ENCODE assay signal across 8 mouse cellular contexts in the genomic region with DNA sequence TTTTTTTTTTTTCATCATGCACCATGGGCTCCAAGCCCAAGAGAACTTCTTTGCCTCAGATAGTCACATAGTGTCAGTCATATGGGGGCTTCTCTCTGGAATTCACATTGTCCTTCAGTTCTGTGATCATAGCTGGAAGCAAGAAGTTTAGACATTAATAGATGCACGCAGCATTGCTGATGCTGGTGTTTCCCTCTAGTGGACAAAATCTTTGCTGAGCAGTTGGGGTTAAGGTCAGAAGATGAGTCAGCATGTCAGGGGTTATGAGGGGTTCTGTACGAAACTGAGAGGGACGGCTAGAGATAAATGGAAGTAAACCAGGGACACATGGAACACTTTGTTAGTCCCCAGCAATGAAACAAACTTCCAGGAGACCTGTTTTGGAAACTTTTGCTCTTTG.
DNase-seq lines count a peak whose midpoint lies in the region; ATAC-seq and TF ChIP-seq lines count a peak whose summit lies in the region.
"Had no signal": no experiment of that assay in that cellular context is flagged by ENCODE, and none has a peak within 500 bp of the region (broad histone marks: within the 10 kb centered on the region; RNA-seq: fewer than 3 reads in every experiment).

No protein-coding gene starts in this region.

- no peak overlapping the region for H3K9ac ChIP-seq in intestine, postnatal 0 days (ENCODE audit: low read depth, low read length)
- no peak overlapping the region for H3K9ac ChIP-seq in intestine, embryonic 16.5 days (ENCODE audit: low read depth, low read length)
- no peak overlapping the region for H3K9ac ChIP-seq in liver, embryonic 14.5 days (replicated peaks)

- no peak overlapping the region for H3K4me2 ChIP-seq in intestine, postnatal 0 days (replicated peaks; ENCODE audit: low read depth)
- no peak overlapping the region for H3K4me2 ChIP-seq in intestine, embryonic 16.5 days (ENCODE audit: low read depth, low read length)
- H3K4me2 ChIP-seq in liver, embryonic 14.5 days (ENCODE audit: low read depth): no peak overlapping the region

- ATAC-seq in intestine, postnatal 0 days: no peak
- no peak for ATAC-seq in intestine, embryonic 16.5 days
- no peak for ATAC-seq in liver, embryonic 14.5 days (ENCODE audit: insufficient read depth)
- ATAC-seq: hindbrain, embryonic 16.5 days had no signal

- peak; percentile 65 for TF ChIP-seq CTCF in intestine, postnatal 0 days (IDR thresholded peaks at IDR 0.05; ENCODE audit: low read depth)
- TF ChIP-seq CTCF in liver, embryonic 14.5 days (IDR thresholded peaks at IDR 0.05; ENCODE audit: low read depth): peak; percentile 55

- no peak overlapping the region for H3K4me3 ChIP-seq in intestine, postnatal 0 days (ENCODE audit: low read depth, low read length)
- H3K4me3 ChIP-seq in intestine, embryonic 16.5 days (ENCODE audit: low read length): no peak overlapping the region
- H3K4me3 ChIP-seq in liver, embryonic 14.5 days (ENCODE audit: insufficient read depth in 1 of 2, low read depth in 2 of 2, low read length in 2 of 2): no peak overlapping the region

- H3K4me1 ChIP-seq in intestine, postnatal 0 days (replicated peaks; ENCODE audit: control insufficient read depth, insufficient read depth, low read length): no peaks in the 10 kb centered on the region
- H3K4me1 ChIP-seq in intestine, embryonic 16.5 days (ENCODE audit: control insufficient read depth, insufficient read depth, low read length): 0 out of 2 replicates have a peak, but pooled peaks cover 2% of the 10 kb centered on the region
- H3K4me1 ChIP-seq in liver, embryonic 14.5 days (replicated peaks; ENCODE audit: control insufficient read depth in 2 of 2, insufficient read depth in 2 of 2, low read length in 1 of 2): peaks cover 2 to 10% of the 10 kb centered on the region in 2 experiments; a peak in 3 of 4 replicates

- no peaks in the 10 kb centered on the region for H3K9me3 ChIP-seq in intestine, postnatal 0 days (ENCODE audit: control insufficient read depth)
- no peaks in the 10 kb centered on the region for H3K9me3 ChIP-seq in intestine, embryonic 16.5 days (ENCODE audit: control insufficient read depth, low read length)
- H3K9me3 ChIP-seq in liver, embryonic 14.5 days (ENCODE audit: control insufficient read depth, low read length): no peaks in the 10 kb centered on the region

- TF ChIP-seq EP300 in liver, embryonic 14.5 days (IDR thresholded peaks at IDR 0.05; ENCODE audit: low read depth): no peak

- peak; percentile 74 for DNase-seq in A20 (ENCODE audit: low read depth, low spot score)
- DNase-seq in NIH3T3 (ENCODE audit: low read depth): peak; percentile 11
- DNase-seq in liver, embryonic 14.5 days (ENCODE audit: low read depth in 3 of 3, low spot score in 3 of 3): peak in 1 of 3 experiments; percentile 22
- no peak for DNase-seq in frontal cortex, postnatal 25 days (ENCODE audit: low spot score in 2 of 2)
- DNase-seq in frontal cortex, postnatal 36 days (ENCODE audit: low spot score in 2 of 2): no peak

- WGBS in intestine, postnatal 0 days: 31% methylated on average over 3 of the region's 3 CpGs
- WGBS in intestine, embryonic 16.5 days: 32% methylated on average over 3 of the region's 3 CpGs
- WGBS in liver, embryonic 14.5 days (ENCODE audit: insufficient replicate concordance): 5% methylated on average over 3 of the region's 3 CpGs

- no peak overlapping the region for H3K27ac ChIP-seq in intestine, postnatal 0 days (ENCODE audit: low read depth, low read length)
- no peak overlapping the region for H3K27ac ChIP-seq in intestine, embryonic 16.5 days (ENCODE audit: low read length)
- H3K27ac ChIP-seq in liver, embryonic 14.5 days: no peak overlapping the region

- H3K27me3 ChIP-seq in intestine, postnatal 0 days (replicated peaks; ENCODE audit: control insufficient read depth, insufficient read depth, low read length): 0 out of 2 replicates have a peak, but pooled peaks cover 3% of the 10 kb centered on the region
- H3K27me3 ChIP-seq in intestine, embryonic 16.5 days (replicated peaks; ENCODE audit: control insufficient read depth, insufficient read depth, low read length): no peaks in the 10 kb centered on the region
- no peaks in the 10 kb centered on the region for H3K27me3 ChIP-seq in liver, embryonic 14.5 days (ENCODE audit: control insufficient read depth, insufficient read depth, low read length)

- H3K36me3 ChIP-seq in intestine, postnatal 0 days (ENCODE audit: control insufficient read depth, insufficient read depth): no peaks in the 10 kb centered on the region
- no peaks in the 10 kb centered on the region for H3K36me3 ChIP-seq in intestine, embryonic 16.5 days (ENCODE audit: control insufficient read depth, insufficient read depth, low read length)
- no peaks in the 10 kb centered on the region for H3K36me3 ChIP-seq in liver, embryonic 14.5 days (replicated peaks; ENCODE audit: control insufficient read depth, insufficient read depth, low read depth)

Comparison
In these comparisons a context has a peak if more than half of its experiments do, and no peak if none do; other contexts are left out.
1. DNase-seq: peak in A20 (single experiment) and NIH3T3 (single experiment); none in frontal cortex, postnatal 25 days (0 of 2) and frontal cortex, postnatal 36 days (0 of 2).